Mouse (Mus musculus) stomach, embryonic 16.5 days (tissue): Measurements from ENCODE around the gene Gm9376. TPM values are rescaled to one million over a fixed set of nuclear protein-coding genes. Genes with fewer than 3 reads are reported as not detected.

ENCODE experiments used
- ATAC-seq: fragments of 200-750 bp; cut with Nextera tagmentation; 2 replicates; pipeline ENCODE4 v1.8.0; 2017; ENCODE audit warnings: moderate number of reproducible peaks, moderate TSS enrichment; ENCODE audit not compliant: insufficient read depth, low FRiP score
- H3K27ac ChIP-seq: fragments of 300-500 bp; sonication (generic); 2 replicates; pipeline ENCODE4 v1.5.1; 2014; ENCODE audit warnings: low read length
- H3K27me3 ChIP-seq: fragments of 300-500 bp; sonication (generic); 2 replicates; pipeline ENCODE4 v1.6.1; 2014; ENCODE audit warnings: low read length, control low read depth, mixed read lengths; ENCODE audit not compliant: control insufficient read depth, insufficient read depth
- H3K36me3 ChIP-seq: fragments of 300-500 bp; sonication (generic); 2 replicates; pipeline ENCODE4 v1.6.1; 2014; ENCODE audit warnings: low read length; ENCODE audit not compliant: control insufficient read depth, insufficient read depth
- H3K4me1 ChIP-seq: fragments of 300-500 bp; sonication (generic); 2 replicates; pipeline ENCODE4 v1.6.1; 2014; ENCODE audit warnings: low read length, control low read depth, mixed read lengths; ENCODE audit not compliant: control insufficient read depth, insufficient read depth
- H3K4me2 ChIP-seq: fragments of 300-500 bp; sonication (generic); 2 replicates; pipeline ENCODE4 v1.6.1; 2014; ENCODE audit warnings: low read depth, low read length, mixed read lengths
- H3K4me3 ChIP-seq: fragments of 300-500 bp; sonication (generic); replicated peaks from 2 replicates; pipeline ENCODE4 v1.5.1; 2014; ENCODE audit warnings: mild to moderate bottlenecking, low read length
- H3K9ac ChIP-seq: fragments of 300-500 bp; sonication (generic); 2 replicates; pipeline ENCODE4 v1.6.1; 2014; ENCODE audit warnings: low read length
- H3K9me3 ChIP-seq: fragments of 300-500 bp; sonication (generic); replicated peaks from 2 replicates; pipeline ENCODE4 v1.6.1; 2016; ENCODE audit warnings: low read length, control low read depth; ENCODE audit not compliant: control insufficient read depth
- WGBS: fragments of 180-500 bp; shearing (Covaris S2); extraction: QIAGEN DNeasy Blood & Tissue Kit; methylation state at CpG from one replicate; pipeline ENCODE4 v1.1.7; 2014; 5-methylcytosine and 5-hydroxymethylcytosine counted together
- microRNA-seq: library from miRNA; unstranded; fragments of <30 nt; microRNA quantifications from one replicate; pipeline ENCODE4, GENCODE M21; 2016
- polyA plus RNA-seq: library from polyadenylated mRNA; unstranded; fragments of >200 nt; fragmentation: Nextera tagmentation; extraction: Ambion mirVana; gene quantifications from 2 replicates; pipeline ENCODE4 v1.2.1, GENCODE M21; 2015

Gene Gm9376
- polyA plus RNA-seq, 1 experiment from 2014 or later, result not detected

- H3K4me2 ChIP-seq, result peak overlapping the region; percentile 14; the same call in 1 of the 2 replicates
- peak overlapping the region; percentile 13; the same call in 1 of the 2 replicates for H3K9ac ChIP-seq
- peak; percentile 75; the same call in 1 of the 2 replicates for ATAC-seq
- no peak overlapping the region for H3K4me3 ChIP-seq
- no peaks in the 10 kb centered on the region for H3K27me3 ChIP-seq
- no peaks in the 10 kb centered on the region for H3K9me3 ChIP-seq
- H3K4me1 ChIP-seq, result peaks cover 9% of the 10 kb centered on the region; the same call in 1 of the 2 replicates
- no peaks in the 10 kb centered on the region for H3K36me3 ChIP-seq
- 43% methylated on average over 9 of the region's 9 CpGs for WGBS
- H3K27ac ChIP-seq, result peak overlapping the region; percentile 81; the same call in 1 of the 2 replicates
These were observed 39.2 kb downstream of the Gm9376 start for GRCm38 (mm10) chr14:118305951-118306350.

- H3K27ac ChIP-seq, result peak overlapping the region; percentile 81
- H3K9me3 ChIP-seq, result no peaks in the 10 kb centered on the region
- WGBS, result 70% methylated on average over 8 of the region's 8 CpGs
These were observed 40.3 kb downstream of the Gm9376 start for GRCm38 (mm10) chr14:118307060-118307459.

GRCm38 (mm10) chr14:118311703-118312102 is 44.9 kb downstream of the Gm9376 start:
- Histone ChIP-seq H3K9ac (no peak overlapping the region), H3K4me3 (no peak overlapping the region), H3K4me1 (no peaks in the 10 kb centered on the region), H3K27me3 (no peaks in the 10 kb centered on the region), H3K4me2 (no peak overlapping the region), H3K27ac (no peak overlapping the region), H3K9me3 (0 out of 2 replicates have a peak, but pooled peaks cover 2% of the 10 kb centered on the region), H3K36me3 (no peaks in the 10 kb centered on the region)
- WGBS, result 85% methylated on average over 8 of the region's 8 CpGs
- ATAC-seq, result no peak

More at GRCm38 (mm10) chr14:118307060-118307459, 40.3 kb downstream of the Gm9376 start:
- no peaks in the 10 kb centered on the region for H3K36me3 ChIP-seq
- ATAC-seq, result no peak
- H3K4me1 ChIP-seq, result peaks cover 9% of the 10 kb centered on the region; the same call in 1 of the 2 replicates
- H3K4me2 ChIP-seq, result no peak overlapping the region; the same call in 1 of the 2 replicates
- H3K9ac ChIP-seq, result no peak overlapping the region
- no peaks in the 10 kb centered on the region for H3K27me3 ChIP-seq
- H3K4me3 ChIP-seq, result no peak overlapping the region

- no peak for ATAC-seq
- Histone ChIP-seq H3K4me3 (no peak overlapping the region), H3K9ac (no peak overlapping the region), H3K4me1 (no peaks in the 10 kb centered on the region), H3K36me3 (no peaks in the 10 kb centered on the region), H3K9me3 (0 out of 2 replicates have a peak, but pooled peaks cover 2% of the 10 kb centered on the region), H3K4me2 (no peak overlapping the region), H3K27ac (no peak overlapping the region), H3K27me3 (no peaks in the 10 kb centered on the region)
- 89% methylated on average over 10 of the region's 10 CpGs for WGBS
These were observed 45.9 kb downstream of the Gm9376 start for GRCm38 (mm10) chr14:118312664-118313063.

- WGBS, result 93% methylated on average over 3 of the region's 3 CpGs
These were observed 47.2 kb downstream of the Gm9376 start for GRCm38 (mm10) chr14:118313931-118314330.

GRCm38 (mm10) chr14:118317260-118317659 is 50.5 kb downstream of the Gm9376 start:
- Histone ChIP-seq H3K27me3 (peaks cover 7% of the 10 kb centered on the region), H3K4me3 (no peak overlapping the region), H3K4me1 (no peaks in the 10 kb centered on the region), H3K4me2 (no peak overlapping the region), H3K36me3 (no peaks in the 10 kb centered on the region), H3K27ac (no peak overlapping the region), H3K9ac (no peak overlapping the region), H3K9me3 (0 out of 2 replicates have a peak, but pooled peaks cover 2% of the 10 kb centered on the region)
- 66% methylated on average over 9 of the region's 9 CpGs for WGBS
- no peak for ATAC-seq

More at GRCm38 (mm10) chr14:118313931-118314330, 47.2 kb downstream of the Gm9376 start:
- no peak overlapping the region for H3K4me2 ChIP-seq
- H3K9ac ChIP-seq, result no peak overlapping the region
- H3K27ac ChIP-seq, result no peak overlapping the region
- H3K4me3 ChIP-seq, result no peak overlapping the region
- ATAC-seq, result no peak
- no peaks in the 10 kb centered on the region for H3K36me3 ChIP-seq
- H3K4me1 ChIP-seq, result no peaks in the 10 kb centered on the region
- H3K27me3 ChIP-seq, result no peaks in the 10 kb centered on the region
- H3K9me3 ChIP-seq, result 0 out of 2 replicates have a peak, but pooled peaks cover 2% of the 10 kb centered on the region

Small RNAs within 50 kb of the gene (microRNA-seq; reads per million reads assigned to microRNA genes)
- not detected for gene Mir6241

Other genes starting within 250 kb of the Gm9376 start
- 1.0 and 1.2 TPM in 2 replicates for gene Dct, start 214.7 kb upstream of the Gm9376 start, polyA plus RNA-seq
- gene Tgds, start 134.2 kb upstream of the Gm9376 start, polyA plus RNA-seq, result 33.0 and 34.3 TPM in 2 replicates
- 50.1 and 55.3 TPM in 2 replicates for gene Gpr180, start 129.8 kb upstream of the Gm9376 start, polyA plus RNA-seq
- 3.2 and 3.7 TPM in 2 replicates for gene Sox21, start 29.9 kb upstream of the Gm9376 start, polyA plus RNA-seq